ENCODE assay signal across 13 mouse cellular contexts in the genomic region with DNA sequence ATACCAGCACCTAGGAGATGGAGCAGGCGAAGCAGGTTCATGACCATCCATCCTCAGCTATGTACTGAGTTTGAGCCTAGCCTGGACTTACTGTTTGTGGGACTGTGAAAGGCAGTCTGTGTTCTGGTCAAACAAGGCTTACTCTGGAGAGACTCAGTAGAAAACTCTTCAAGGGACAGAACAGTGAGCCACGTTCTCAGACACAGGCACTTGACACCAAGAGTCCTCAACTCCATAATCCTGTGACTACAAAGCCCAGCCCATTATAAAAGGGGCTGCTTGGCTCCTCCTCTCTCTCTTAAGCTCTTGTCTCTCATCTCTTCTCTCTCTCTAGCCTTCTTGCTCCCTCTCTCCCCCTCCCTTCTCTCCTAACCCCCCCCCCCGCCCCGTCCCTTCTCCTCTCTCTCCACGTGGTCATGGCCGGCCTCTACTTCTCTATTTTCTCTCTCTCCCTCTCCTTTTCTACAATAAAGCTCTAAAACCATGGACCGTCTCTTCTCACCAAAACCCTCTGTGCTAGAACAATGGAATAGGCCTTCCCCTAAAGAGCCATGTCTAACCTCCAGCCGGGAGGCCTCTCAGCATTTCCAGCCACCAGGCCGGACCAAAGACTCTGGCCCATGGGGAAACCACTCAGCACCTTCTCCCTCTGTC.
"Had no signal": no experiment of that assay in that cellular context is flagged by ENCODE, and none has a peak within 500 bp of the region (broad histone marks: within the 10 kb centered on the region; RNA-seq: fewer than 3 reads in every experiment).

No protein-coding gene starts in this region.

- ATAC-seq: liver, postnatal 0 days; midbrain, embryonic 16.5 days had no signal

- H3K4me2 ChIP-seq: limb, embryonic 12.5 days; liver, embryonic 13.5 days; midbrain, embryonic 11.5 days; stomach, embryonic 15.5 days had no signal

- H3K4me1 ChIP-seq: limb, embryonic 12.5 days; liver, embryonic 13.5 days; stomach, embryonic 15.5 days had no signal

- H3K27ac ChIP-seq: kidney, postnatal 0 days; limb, embryonic 12.5 days; liver, embryonic 13.5 days; stomach, embryonic 15.5 days had no signal

- DNase-seq: kidney, adult 11 months; kidney, adult 9 months; kidney, postnatal 36 days; liver; liver, embryonic 13.5 days; liver, postnatal 0 days; right cerebral cortex, postnatal 14 days; thymus, postnatal 4 days had no signal

- H3K27me3 ChIP-seq: limb, embryonic 12.5 days; liver, embryonic 13.5 days; stomach, embryonic 15.5 days had no signal

- H3K36me3 ChIP-seq: limb, embryonic 12.5 days; liver, embryonic 13.5 days; stomach, embryonic 15.5 days had no signal

- H3K9ac ChIP-seq: limb, embryonic 12.5 days; liver, embryonic 13.5 days; liver, postnatal 0 days; stomach, embryonic 15.5 days had no signal

- H3K4me3 ChIP-seq: limb, embryonic 12.5 days; liver, embryonic 13.5 days; stomach, embryonic 15.5 days had no signal

- H3K9me3 ChIP-seq: limb, embryonic 12.5 days; liver, embryonic 13.5 days; stomach, embryonic 15.5 days had no signal
